Mouse (Mus musculus) embryo, embryonic 9.5 days (tissue): ENCODE measurements around the gene Ric8a.

ENCODE experiments used
- DNase-seq: peaks from one replicate; pipeline ENCODE4 v3.0.0-alpha.2; 2017; ENCODE audit errors: extremely low spot score

Gene Ric8a

DNA sequence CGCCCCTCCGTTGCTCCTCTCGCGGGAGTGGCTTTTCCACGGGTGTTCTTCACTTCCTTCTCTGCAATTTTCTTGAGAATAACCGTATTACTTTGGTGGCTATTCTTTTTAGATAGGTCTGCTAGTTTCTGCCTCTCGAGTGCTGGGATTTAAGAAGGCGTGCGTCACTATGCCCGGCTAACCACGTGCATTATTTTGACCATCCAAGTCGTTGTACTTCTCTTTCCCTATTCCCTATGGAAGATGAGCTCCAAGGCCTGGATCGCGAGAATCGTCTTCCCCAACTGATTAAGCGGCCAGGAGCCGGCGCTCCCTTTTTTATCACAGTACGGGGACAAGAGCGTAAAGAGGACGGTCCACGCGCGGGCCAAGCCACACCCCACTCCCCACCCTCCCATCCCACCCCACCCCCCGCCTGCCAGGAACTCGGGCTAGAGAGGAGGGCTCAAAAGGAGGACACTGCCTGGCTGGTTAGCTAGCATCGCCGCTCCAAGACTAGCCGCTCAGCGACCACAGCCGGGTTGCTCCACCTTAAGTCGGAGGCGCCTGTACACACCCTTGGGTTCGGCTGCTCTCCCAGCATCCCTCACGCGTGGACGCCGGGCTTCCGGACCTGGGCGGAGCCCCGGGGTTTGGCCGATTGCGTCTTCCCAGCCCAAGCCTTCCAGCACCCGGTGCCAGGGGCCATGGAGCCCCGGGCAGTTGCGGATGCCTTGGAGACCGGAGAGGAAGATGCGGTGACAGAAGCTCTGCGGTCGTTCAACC lies at the start of gene Ric8a:
Ric8a (plus strand) TSS at position 173 of the 765 bp plus-strand sequence.
- peak; percentile 77 for DNase-seq

GRCm38 (mm10) chr7:140810496-140810895 lies 46.3 kb upstream of the Ric8a start:
- DNase-seq = no peak

GRCm38 (mm10) chr7:140811714-140812113 lies 45.0 kb upstream of the Ric8a start:
- DNase-seq = no peak

- no peak for DNase-seq
Measured at GRCm38 (mm10) chr7:140812850-140813249, 43.9 kb upstream of the Ric8a start.

GRCm38 (mm10) chr7:140820173-140820572 lies 36.6 kb upstream of the Ric8a start:
- DNase-seq = no peak

DNA sequence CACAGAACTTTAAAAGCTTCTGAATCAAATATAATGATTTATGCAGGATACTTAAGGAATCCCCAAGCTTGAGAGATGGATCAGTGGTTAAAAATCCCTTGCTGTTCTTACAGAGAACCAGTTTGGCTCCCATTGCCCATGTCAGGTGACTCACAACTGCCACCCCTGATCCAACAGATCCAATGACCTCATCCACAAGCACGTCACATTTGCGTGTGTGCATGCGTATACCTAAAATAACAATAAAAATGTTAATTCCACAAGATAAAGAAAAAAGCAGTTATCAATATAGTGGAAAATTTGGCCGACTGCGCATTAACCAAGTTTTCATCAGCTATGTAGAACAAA lies 35.5 kb upstream of the Ric8a start:
- DNase-seq = no peak

GRCm38 (mm10) chr7:140821653-140822329 lies 35.0 kb upstream of the Ric8a start, which contains the start of gene Zfp941:
Gene Zfp941, minus strand, starts transcription at chr7:140822178.
- peak; percentile 63 for DNase-seq

DNA sequence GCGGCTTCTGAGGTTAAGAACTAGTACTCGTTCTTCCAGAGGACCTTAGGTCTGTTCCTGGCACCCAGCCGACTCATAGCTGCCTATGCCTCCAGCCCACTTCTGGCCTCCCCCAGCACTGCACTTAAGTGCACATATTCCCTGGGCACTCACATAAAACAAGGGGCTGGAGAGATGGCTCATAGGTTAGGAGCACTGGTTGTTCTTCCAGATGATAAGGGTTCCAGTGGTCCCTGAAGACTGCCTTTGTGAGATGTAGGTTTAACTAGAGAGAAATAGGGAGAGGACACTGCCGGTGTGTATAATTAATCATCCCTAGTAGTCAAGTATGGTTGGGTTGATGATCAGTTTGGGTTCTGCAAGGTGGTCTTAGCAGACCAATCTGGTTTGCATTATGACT lies 34.0 kb upstream of the Ric8a start:
- DNase-seq = no peak

DNA sequence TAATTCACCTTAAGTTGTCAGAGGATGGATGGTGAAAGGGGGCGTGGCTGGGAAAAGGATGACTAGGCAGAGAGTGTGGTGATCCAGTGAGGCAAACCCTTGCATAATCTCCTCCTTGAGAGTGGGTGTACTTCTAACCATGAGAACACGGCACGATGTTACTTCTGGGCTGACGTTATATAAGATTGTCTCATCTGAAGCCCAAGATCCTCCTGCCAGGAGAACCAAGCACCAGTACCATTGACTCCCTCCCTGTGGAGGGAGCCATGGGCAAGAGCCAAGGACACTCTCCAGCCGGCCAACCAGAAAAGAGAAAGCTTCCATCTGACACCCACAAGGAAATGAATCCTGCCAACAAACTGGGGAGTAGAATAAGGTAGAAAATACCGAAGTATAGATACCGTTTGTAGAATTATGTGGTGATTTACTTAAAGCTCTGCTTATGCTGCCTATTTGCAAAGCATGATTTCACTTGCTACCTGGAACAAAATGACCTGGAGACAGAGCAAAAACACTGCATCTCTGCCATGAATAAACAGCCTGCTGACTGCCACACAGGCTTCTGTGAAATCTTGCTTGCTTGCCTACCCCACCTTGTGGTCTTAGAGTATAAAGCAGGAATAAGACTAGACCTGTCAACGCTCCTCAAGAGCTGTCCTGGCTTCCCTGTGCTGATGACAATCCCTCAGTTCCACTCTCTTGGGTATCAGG lies 28.4 kb upstream of the Ric8a start:
- DNase-seq = peak; percentile 23

- DNase-seq = no peak
Measured at GRCm38 (mm10) chr7:140831447-140831846, 25.3 kb upstream of the Ric8a start.

- no peak for DNase-seq
Measured at GRCm38 (mm10) chr7:140833341-140833740, 23.4 kb upstream of the Ric8a start.

- no peak for DNase-seq
Measured at GRCm38 (mm10) chr7:140834968-140835757, 21.6 kb upstream of the Ric8a start, which contains the start of gene Urah. Gene Urah, plus strand, starts transcription at chr7:140835018.

GRCm38 (mm10) chr7:140835758-140836087 lies 21.0 kb upstream of the Ric8a start:
- no peak for DNase-seq

DNA sequence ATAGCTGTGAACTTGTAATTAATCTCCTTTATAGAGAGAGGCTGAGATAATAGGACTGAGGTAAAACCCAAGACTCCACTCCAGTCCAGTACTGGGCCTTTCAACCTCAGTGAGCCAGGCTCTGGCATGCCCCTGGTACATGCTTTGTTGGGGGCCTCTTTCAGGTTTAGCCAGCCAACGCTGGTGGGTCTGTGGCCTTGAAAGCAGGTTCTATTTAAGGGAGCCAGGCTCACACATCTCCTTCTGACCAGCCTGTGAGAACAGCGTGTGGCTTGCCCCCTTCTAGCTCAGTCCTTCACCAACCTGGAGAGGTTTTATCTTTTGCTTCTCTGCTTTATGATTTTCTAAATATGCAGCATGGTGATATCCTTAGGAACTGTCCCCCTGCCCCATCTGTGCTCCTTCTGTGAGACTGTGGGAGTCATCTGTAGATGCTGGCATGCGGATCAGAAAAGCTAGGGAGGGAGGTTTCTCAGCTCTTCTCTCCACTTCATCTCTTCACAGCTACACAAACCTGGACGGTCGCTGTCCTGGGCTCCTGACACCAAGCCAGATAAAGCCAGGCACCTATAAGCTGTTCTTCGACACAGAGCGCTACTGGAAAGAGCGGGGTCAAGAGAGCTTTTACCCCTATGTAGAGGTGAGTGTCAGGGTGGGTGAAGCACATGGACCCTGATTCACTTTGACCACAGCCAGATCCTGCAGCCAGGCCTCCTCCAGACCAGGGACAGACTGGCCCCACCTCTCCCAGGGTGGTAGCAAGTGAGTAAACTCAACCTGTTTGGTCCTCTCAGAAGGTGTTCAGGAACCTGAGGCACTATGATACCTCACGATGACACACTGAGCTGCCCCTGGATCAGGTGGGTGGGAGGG lies 20.3 kb upstream of the Ric8a start:
- no peak for DNase-seq

- no peak for DNase-seq
Measured at GRCm38 (mm10) chr7:140839556-140839955, 17.2 kb upstream of the Ric8a start.

- DNase-seq = no peak
Measured at GRCm38 (mm10) chr7:140840750-140841735, 15.7 kb upstream of the Ric8a start.

DNA sequence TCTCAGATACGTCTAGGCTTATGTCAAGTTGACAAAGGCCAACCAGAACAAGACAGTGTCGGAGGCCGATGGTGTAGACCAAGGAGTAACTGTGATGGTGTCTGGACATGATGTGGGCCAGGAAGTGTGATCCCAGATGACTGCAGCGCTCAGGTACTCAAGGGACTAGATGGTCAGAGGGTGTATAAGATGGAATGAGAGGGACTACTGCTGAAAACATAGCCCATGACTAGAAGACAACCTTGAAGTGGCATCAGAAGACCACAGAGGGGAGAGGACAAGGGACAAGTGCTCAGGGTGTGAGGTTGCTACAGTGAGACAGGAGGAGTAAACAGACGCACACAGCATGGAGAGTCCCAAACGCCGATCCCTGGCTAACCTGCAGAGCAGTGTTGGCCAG lies 13.0 kb upstream of the Ric8a start:
- no peak for DNase-seq

- peak; percentile 88 for DNase-seq
Measured at GRCm38 (mm10) chr7:140844905-140845665, 11.7 kb upstream of the Ric8a start, which contains the start of gene Scgb1c1. Gene Scgb1c1, plus strand, starts transcription at chr7:140845547.

DNA sequence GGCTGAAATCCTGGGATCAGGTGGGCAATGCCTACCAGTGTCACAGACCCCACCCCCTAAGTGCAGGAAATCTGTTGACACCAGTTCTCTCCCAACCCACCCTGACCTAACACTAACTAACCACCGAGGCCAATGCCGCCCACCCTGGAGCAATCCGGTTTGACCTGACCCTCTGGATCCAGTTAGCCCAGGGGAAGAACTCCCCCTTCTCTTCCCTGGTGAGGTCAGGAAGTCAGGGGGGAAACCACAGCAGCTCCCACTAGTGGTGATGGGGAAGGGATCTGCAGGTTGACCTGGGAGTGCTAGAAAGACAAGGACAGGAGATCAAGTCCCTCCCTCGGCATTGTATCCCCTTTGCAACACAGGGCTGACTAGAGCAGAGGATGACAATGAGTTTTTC lies 11.1 kb upstream of the Ric8a start:
- no peak for DNase-seq
